Mouse (Mus musculus): ENCODE data around the gene Ppm1h. TPM values are rescaled to one million over a fixed set of nuclear protein-coding genes. Genes with fewer than 3 reads are reported as not detected.
A peak's percentile ranks its signal among the peaks of the same experiment; 100 is the strongest.
"Not testable (repeated sequence)": the region's sequence is repeated elsewhere in the genome, so short reads cannot be mapped to it uniquely, and the experiment has no call there.

Ppm1h gene
- polyA plus RNA-seq, 1 experiment from 2014 or later, result 8.1 TPM

- H3K36me3 ChIP-seq, result no peaks in the 10 kb centered on the region
- H3K4me1 ChIP-seq, result peaks cover 23% of the 10 kb centered on the region
- H3K27ac ChIP-seq (replicated peaks), result no peak overlapping the region; the same call in 1 of the 2 replicates
- no peaks in the 10 kb centered on the region for H3K9me3 ChIP-seq
- H3K27me3 ChIP-seq, result peaks cover 3% of the 10 kb centered on the region; the same call in 1 of the 2 replicates
- no peak overlapping the region for H3K9ac ChIP-seq (replicated peaks)
- H3K4me3 ChIP-seq, result no peak overlapping the region
- 81% methylated on average over 16 of the region's 16 CpGs for WGBS
- no peak for ATAC-seq (ENCODE audit: low FRiP score, low read depth)
- H3K4me2 ChIP-seq (replicated peaks), result no peak overlapping the region
These were observed 281.7 kb downstream of the Ppm1h start for GRCm38 (mm10) chr10:122960216-122960615.

GRCm38 (mm10) chr10:122960738-122961137, 282.2 kb downstream of the Ppm1h start:
- WGBS, result 71% methylated on average over 16 of the region's 16 CpGs
- ATAC-seq (ENCODE audit: low FRiP score, low read depth), result no peak
- Histone ChIP-seq H3K36me3 (no peaks in the 10 kb centered on the region), H3K9me3 (no peaks in the 10 kb centered on the region), H3K27ac (replicated peaks) (no peak overlapping the region; the same call in 1 of the 2 replicates), H3K27me3 (peaks cover 3% of the 10 kb centered on the region; the same call in 1 of the 2 replicates), H3K4me1 (peaks cover 23% of the 10 kb centered on the region), H3K4me3 (no peak overlapping the region), H3K4me2 (replicated peaks) (no peak overlapping the region), H3K9ac (replicated peaks) (no peak overlapping the region)

DNA sequence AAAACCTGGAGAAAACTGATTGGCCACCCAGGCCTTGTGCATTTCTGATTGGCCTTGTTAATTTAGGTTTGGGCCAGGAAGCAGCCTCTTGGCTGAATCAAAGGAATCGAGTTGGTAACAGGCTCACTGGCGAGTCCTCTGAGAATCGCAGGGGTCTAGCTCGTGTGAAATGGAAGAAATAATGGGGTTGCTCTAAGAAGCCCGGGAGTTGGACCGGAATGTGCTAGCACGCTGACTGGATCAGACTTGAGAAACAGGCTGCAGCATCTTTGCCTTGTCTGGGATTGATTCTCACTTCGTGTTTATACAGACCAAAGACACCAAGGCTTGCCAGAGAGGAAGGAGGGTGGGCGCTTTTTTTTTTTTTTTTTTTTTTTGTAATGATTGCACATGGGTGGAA, 282.9 kb downstream of the Ppm1h start:
- H3K9ac ChIP-seq (replicated peaks), result no peak overlapping the region
- WGBS, result 68% methylated on average over 9 of the region's 9 CpGs
- peaks cover 3% of the 10 kb centered on the region; the same call in 1 of the 2 replicates for H3K27me3 ChIP-seq
- H3K4me3 ChIP-seq, result no peak overlapping the region
- H3K4me1 ChIP-seq, result peaks cover 23% of the 10 kb centered on the region
- H3K27ac ChIP-seq (replicated peaks), result no peak overlapping the region
- no peak for ATAC-seq (ENCODE audit: low FRiP score, low read depth)
- H3K36me3 ChIP-seq, result no peaks in the 10 kb centered on the region
- H3K4me2 ChIP-seq (replicated peaks), result no peak overlapping the region
- H3K9me3 ChIP-seq, result no peaks in the 10 kb centered on the region

DNA sequence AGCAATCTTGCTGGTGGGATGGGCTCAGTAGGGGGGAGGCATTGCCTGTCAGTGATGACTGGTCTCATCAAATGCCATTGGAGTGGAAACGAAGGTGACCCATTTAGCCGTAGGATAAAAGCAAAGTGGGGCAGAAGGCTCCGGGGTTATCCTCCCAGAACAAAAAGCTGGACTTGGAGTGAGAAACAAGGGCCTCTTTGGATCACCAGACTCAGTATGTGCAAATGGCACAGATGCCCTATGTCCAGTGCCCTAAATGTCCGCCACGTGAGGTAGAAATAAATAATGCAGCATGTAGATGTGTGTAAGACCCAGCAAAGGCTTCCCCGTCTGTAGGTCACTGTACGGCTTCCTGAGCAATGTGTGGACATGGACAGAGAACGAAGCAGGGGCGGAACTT, 284.1 kb downstream of the Ppm1h start:
- Histone ChIP-seq H3K36me3 (no peaks in the 10 kb centered on the region), H3K4me2 (replicated peaks) (0 out of 2 replicates have a peak overlapping the region, but pooled peaks have one; percentile 60), H3K27ac (replicated peaks) (no peak overlapping the region), H3K9me3 (0 out of 2 replicates have a peak, but pooled peaks cover 3% of the 10 kb centered on the region), H3K27me3 (peaks cover 3% of the 10 kb centered on the region; the same call in 1 of the 2 replicates), H3K9ac (replicated peaks) (no peak overlapping the region), H3K4me3 (no peak overlapping the region), H3K4me1 (peaks cover 23% of the 10 kb centered on the region)
- 55% methylated on average over 9 of the region's 9 CpGs for WGBS
- ATAC-seq (ENCODE audit: low FRiP score, low read depth), result no peak

- peaks cover 23% of the 10 kb centered on the region for H3K4me1 ChIP-seq
- ATAC-seq (ENCODE audit: low FRiP score, low read depth), result peak; percentile 57
- 2% methylated on average over 21 of the region's 21 CpGs for WGBS
- H3K9me3 ChIP-seq, result 0 out of 2 replicates have a peak, but pooled peaks cover 5% of the 10 kb centered on the region
- H3K27ac ChIP-seq (replicated peaks), result peak overlapping the region; percentile 70
- peaks cover 3% of the 10 kb centered on the region; the same call in 1 of the 2 replicates for H3K27me3 ChIP-seq
- H3K4me3 ChIP-seq, result peak overlapping the region; percentile 30
- H3K9ac ChIP-seq (replicated peaks), result peak overlapping the region; percentile 50
- H3K4me2 ChIP-seq (replicated peaks), result peak overlapping the region; percentile 60
- H3K36me3 ChIP-seq, result no peaks in the 10 kb centered on the region
These were observed 285.1 kb downstream of the Ppm1h start for GRCm38 (mm10) chr10:122963463-122964240.

GRCm38 (mm10) chr10:122964241-122964636, 285.7 kb downstream of the Ppm1h start:
- 0 out of 2 replicates have a peak, but pooled peaks cover 5% of the 10 kb centered on the region for H3K9me3 ChIP-seq
- peak overlapping the region; percentile 70 for H3K27ac ChIP-seq (replicated peaks)
- peaks cover 23% of the 10 kb centered on the region for H3K4me1 ChIP-seq
- no peaks in the 10 kb centered on the region for H3K36me3 ChIP-seq
- 0 out of 2 replicates have a peak overlapping the region, but pooled peaks have one; percentile 30 for H3K4me3 ChIP-seq
- H3K4me2 ChIP-seq (replicated peaks), result peak overlapping the region; percentile 60
- WGBS, result 16% methylated on average over 4 of the region's 4 CpGs
- peak; percentile 57 for ATAC-seq (ENCODE audit: low FRiP score, low read depth)
- peaks cover 3% of the 10 kb centered on the region; the same call in 1 of the 2 replicates for H3K27me3 ChIP-seq
- 0 out of 2 replicates have a peak overlapping the region, but pooled peaks have one; percentile 50 for H3K9ac ChIP-seq (replicated peaks)

- not testable (repeated sequence) for ATAC-seq (ENCODE audit: low FRiP score, low read depth); H3K36me3 ChIP-seq; H3K4me2 ChIP-seq (replicated peaks); H3K9ac ChIP-seq (replicated peaks); H3K27ac ChIP-seq (replicated peaks); H3K4me3 ChIP-seq; H3K27me3 ChIP-seq; H3K9me3 ChIP-seq
- H3K4me1 ChIP-seq, result peaks cover 23% of the 10 kb centered on the region
- 77% methylated on average over 5 of the region's 5 CpGs for WGBS
These were observed 287.1 kb downstream of the Ppm1h start for GRCm38 (mm10) chr10:122965650-122966049.

DNA sequence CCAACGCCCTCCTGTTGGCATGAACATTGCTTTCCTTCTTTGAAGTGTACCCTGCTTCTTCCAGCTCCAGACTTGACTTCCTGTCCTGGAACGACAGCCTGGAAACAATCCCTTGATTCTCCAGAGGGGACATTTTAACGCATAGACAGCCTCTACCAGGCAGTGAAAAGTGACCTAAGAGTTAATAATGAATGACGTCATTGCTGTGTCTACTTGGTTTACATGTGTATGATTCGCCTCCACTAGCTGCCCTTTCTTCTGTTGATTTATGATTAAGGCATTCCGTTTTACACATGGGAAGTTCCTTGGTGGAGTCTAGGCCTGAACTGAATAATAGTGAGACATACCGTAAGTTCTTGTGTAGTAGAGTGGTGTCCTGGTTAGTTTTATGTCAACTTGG, 287.9 kb downstream of the Ppm1h start:
- 82% methylated on average over 7 of the region's 7 CpGs for WGBS
- Histone ChIP-seq H3K4me2 (replicated peaks) (no peak overlapping the region), H3K9me3 (0 out of 2 replicates have a peak, but pooled peaks cover 5% of the 10 kb centered on the region), H3K27me3 (peaks cover 3% of the 10 kb centered on the region; the same call in 1 of the 2 replicates), H3K36me3 (no peaks in the 10 kb centered on the region), H3K4me3 (no peak overlapping the region), H3K9ac (replicated peaks) (no peak overlapping the region), H3K4me1 (peaks cover 23% of the 10 kb centered on the region), H3K27ac (replicated peaks) (no peak overlapping the region)
- ATAC-seq (ENCODE audit: low FRiP score, low read depth), result no peak

DNA sequence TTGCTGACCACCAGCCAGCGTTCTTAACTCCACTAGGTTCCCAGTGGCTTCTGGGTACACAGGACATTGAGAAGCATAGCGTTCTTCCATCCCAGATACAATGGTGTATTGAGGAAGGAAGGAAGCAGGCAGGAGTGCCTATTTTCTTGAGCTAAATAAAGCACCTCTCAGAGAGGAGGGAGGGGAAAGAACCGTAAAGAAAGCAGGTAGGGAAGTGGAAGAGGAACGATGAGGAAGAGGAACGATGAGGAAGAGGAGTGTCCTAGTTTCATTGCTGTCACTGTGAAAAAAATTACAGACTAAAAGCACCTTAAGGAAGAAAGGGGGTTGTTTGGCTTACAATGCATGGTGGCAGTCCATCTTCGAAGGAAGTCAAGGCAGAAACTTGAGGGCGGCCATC, 291.6 kb downstream of the Ppm1h start:
- H3K4me1 ChIP-seq, result no peaks in the 10 kb centered on the region
- WGBS, result 93% methylated on average over 7 of the region's 7 CpGs
- no peak overlapping the region for H3K4me2 ChIP-seq (replicated peaks)
- H3K36me3 ChIP-seq, result no peaks in the 10 kb centered on the region
- H3K27me3 ChIP-seq, result no peaks in the 10 kb centered on the region
- 0 out of 2 replicates have a peak, but pooled peaks cover 5% of the 10 kb centered on the region for H3K9me3 ChIP-seq
- H3K27ac ChIP-seq (replicated peaks), result no peak overlapping the region
- no peak overlapping the region for H3K9ac ChIP-seq (replicated peaks)
- no peak overlapping the region for H3K4me3 ChIP-seq
- ATAC-seq (ENCODE audit: low FRiP score, low read depth), result no peak

- Histone ChIP-seq H3K36me3 (no peaks in the 10 kb centered on the region), H3K4me3 (no peak overlapping the region), H3K9ac (replicated peaks) (no peak overlapping the region), H3K4me1 (peaks cover 3% of the 10 kb centered on the region; the same call in 1 of the 2 replicates), H3K27ac (replicated peaks) (no peak overlapping the region), H3K9me3 (no peaks in the 10 kb centered on the region), H3K27me3 (no peaks in the 10 kb centered on the region), H3K4me2 (replicated peaks) (no peak overlapping the region)
- ATAC-seq (ENCODE audit: low FRiP score, low read depth), result no peak
These were observed 294.7 kb downstream of the Ppm1h start for GRCm38 (mm10) chr10:122973241-122973640.

GRCm38 (mm10) chr10:122976038-122976437, 297.5 kb downstream of the Ppm1h start:
- H3K4me2 ChIP-seq (replicated peaks), result no peak overlapping the region
- H3K27ac ChIP-seq (replicated peaks), result no peak overlapping the region
- H3K4me1 ChIP-seq, result peaks cover 3% of the 10 kb centered on the region; the same call in 1 of the 2 replicates
- no peak overlapping the region for H3K9ac ChIP-seq (replicated peaks)
- H3K9me3 ChIP-seq, result no peaks in the 10 kb centered on the region
- H3K4me3 ChIP-seq, result no peak overlapping the region
- H3K36me3 ChIP-seq, result peaks cover 12% of the 10 kb centered on the region
- 85% methylated on average over 9 of the region's 9 CpGs for WGBS
- no peak for ATAC-seq (ENCODE audit: low FRiP score, low read depth)
- H3K27me3 ChIP-seq, result no peaks in the 10 kb centered on the region

DNA sequence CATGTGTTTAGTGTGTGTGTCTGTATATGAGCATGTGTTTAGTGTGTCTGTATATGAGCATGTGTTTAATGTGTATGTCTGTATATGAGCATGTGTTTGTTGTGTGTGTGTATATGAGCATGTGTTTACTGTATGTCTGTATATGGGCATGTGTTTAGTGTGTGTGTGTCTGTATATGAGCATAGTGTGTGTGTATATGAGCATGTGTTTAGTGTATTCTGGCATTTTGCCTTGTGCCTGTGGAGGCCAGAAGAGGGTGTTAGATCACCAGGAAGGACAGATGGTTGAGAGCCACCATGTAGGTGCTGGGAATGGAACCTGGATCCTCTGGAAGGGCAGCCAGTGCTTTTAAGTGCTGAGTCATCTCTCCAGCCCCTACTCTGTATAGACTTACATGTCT, 300.8 kb downstream of the Ppm1h start:
- H3K9ac ChIP-seq (replicated peaks), result no peak overlapping the region
- H3K36me3 ChIP-seq, result peaks cover 20% of the 10 kb centered on the region
- no peak overlapping the region for H3K4me2 ChIP-seq (replicated peaks)
- H3K4me1 ChIP-seq, result peaks cover 19% of the 10 kb centered on the region
- no peak overlapping the region for H3K27ac ChIP-seq (replicated peaks)
- no peak for ATAC-seq (ENCODE audit: low FRiP score, low read depth)
- no peaks in the 10 kb centered on the region for H3K9me3 ChIP-seq
- H3K27me3 ChIP-seq, result no peaks in the 10 kb centered on the region
- H3K4me3 ChIP-seq, result no peak overlapping the region

All from midbrain, embryonic 12.5 days (tissue).